Mouse (Mus musculus): ENCODE data around the gene Rps6ka4. TPM values are rescaled to one million over a fixed set of nuclear protein-coding genes. Genes with fewer than 3 reads are reported as not detected.

The Rps6ka4 gene
- polyA plus RNA-seq (2014; fragmentation: Nextera tagmentation; extraction: Ambion mirVana): 11.8 and 15.1 TPM in 2 replicates

- under 1% methylated on average over 43 of the region's 44 CpGs for WGBS
- peaks cover 12% of the 10 kb centered on the region for H3K4me1 ChIP-seq (ENCODE audit: control insufficient read depth, insufficient read depth, low read length)
- H3K9ac ChIP-seq (ENCODE audit: low read depth, low read length): peak within 1 kb of the TSS; percentile 56
- H3K27ac ChIP-seq (ENCODE audit: low read depth, low read length): 0 out of 2 replicates have a peak within 1 kb of the TSS, but pooled peaks have one; percentile 38
- H3K9me3 ChIP-seq (ENCODE audit: control insufficient read depth, low read length): no peaks in the 10 kb centered on the region
- H3K4me2 ChIP-seq (replicated peaks; ENCODE audit: low read depth, low read length): peak within 1 kb of the TSS; percentile 73
- peak within 1 kb of the TSS; percentile 48 for H3K4me3 ChIP-seq (ENCODE audit: low read length)
- 0 out of 2 replicates have a peak, but pooled peaks cover 4% of the 10 kb centered on the region for H3K27me3 ChIP-seq (ENCODE audit: control insufficient read depth, insufficient read depth, low read length)
- H3K36me3 ChIP-seq (ENCODE audit: control insufficient read depth, insufficient read depth, low read length): peaks cover 8% of the 10 kb centered on the region; the same call in 1 of the 2 replicates
- ATAC-seq (ENCODE audit: low FRiP score, low TSS enrichment): peak; percentile 85
Measured at GRCm38 (mm10) chr19:6840475-6841291, at the start of gene Rps6ka4. TSS of gene Rps6ka4 (minus strand) at chr19:6840636.

DNA sequence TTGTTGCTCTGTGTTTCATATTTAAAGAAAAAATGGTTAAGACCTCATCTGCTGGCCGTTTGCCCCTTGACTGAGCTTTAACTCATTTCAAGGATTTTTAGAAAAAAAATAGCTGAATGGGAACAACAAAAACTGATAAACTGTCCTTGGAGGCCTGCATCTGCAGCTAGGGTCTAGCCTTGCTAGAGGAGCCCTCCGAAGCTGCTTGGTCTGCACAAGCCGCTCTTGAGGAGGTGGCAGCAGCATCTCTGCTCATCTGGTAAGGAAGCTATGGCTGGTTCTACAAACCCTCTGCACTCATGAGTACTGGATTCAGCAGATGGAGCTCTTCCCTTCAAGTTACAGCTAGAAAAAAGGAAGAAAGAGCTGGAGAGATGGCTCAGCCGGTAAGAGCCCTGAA is 37.5 kb upstream of the Rps6ka4 start:
- ATAC-seq (ENCODE audit: low FRiP score, low TSS enrichment): no peak
- Histone ChIP-seq H3K4me3 (ENCODE audit: low read length) (no peak overlapping the region), H3K27ac (ENCODE audit: low read depth, low read length) (no peak overlapping the region), H3K9ac (ENCODE audit: low read depth, low read length) (no peak overlapping the region), H3K36me3 (ENCODE audit: control insufficient read depth, insufficient read depth, low read length) (no peaks in the 10 kb centered on the region), H3K9me3 (ENCODE audit: control insufficient read depth, low read length) (peaks cover 3% of the 10 kb centered on the region; the same call in 1 of the 2 replicates), H3K27me3 (ENCODE audit: control insufficient read depth, insufficient read depth, low read length) (no peaks in the 10 kb centered on the region), H3K4me2 (replicated peaks; ENCODE audit: low read depth, low read length) (no peak overlapping the region), H3K4me1 (ENCODE audit: control insufficient read depth, insufficient read depth, low read length) (no peaks in the 10 kb centered on the region)
- 90% methylated on average over 4 of the region's 4 CpGs for WGBS

- H3K27ac ChIP-seq (ENCODE audit: low read depth, low read length): no peak overlapping the region
- no peak overlapping the region for H3K9ac ChIP-seq (ENCODE audit: low read depth, low read length)
- H3K4me2 ChIP-seq (replicated peaks; ENCODE audit: low read depth, low read length): no peak overlapping the region
- H3K4me1 ChIP-seq (ENCODE audit: control insufficient read depth, insufficient read depth, low read length): 0 out of 2 replicates have a peak, but pooled peaks cover 3% of the 10 kb centered on the region
- H3K27me3 ChIP-seq (ENCODE audit: control insufficient read depth, insufficient read depth, low read length): no peaks in the 10 kb centered on the region
- peaks cover 3% of the 10 kb centered on the region; the same call in 1 of the 2 replicates for H3K9me3 ChIP-seq (ENCODE audit: control insufficient read depth, low read length)
- no peak for ATAC-seq (ENCODE audit: low FRiP score, low TSS enrichment)
- no peak overlapping the region for H3K4me3 ChIP-seq (ENCODE audit: low read length)
- no peaks in the 10 kb centered on the region for H3K36me3 ChIP-seq (ENCODE audit: control insufficient read depth, insufficient read depth, low read length)
Measured at GRCm38 (mm10) chr19:6876799-6877198, 36.4 kb upstream of the Rps6ka4 start.

GRCm38 (mm10) chr19:6875834-6876233 is 35.4 kb upstream of the Rps6ka4 start:
- Histone ChIP-seq H3K4me1 (ENCODE audit: control insufficient read depth, insufficient read depth, low read length) (0 out of 2 replicates have a peak, but pooled peaks cover 6% of the 10 kb centered on the region), H3K36me3 (ENCODE audit: control insufficient read depth, insufficient read depth, low read length) (no peaks in the 10 kb centered on the region), H3K27me3 (ENCODE audit: control insufficient read depth, insufficient read depth, low read length) (no peaks in the 10 kb centered on the region), H3K4me2 (replicated peaks; ENCODE audit: low read depth, low read length) (no peak overlapping the region), H3K27ac (ENCODE audit: low read depth, low read length) (no peak overlapping the region), H3K9ac (ENCODE audit: low read depth, low read length) (no peak overlapping the region), H3K4me3 (ENCODE audit: low read length) (no peak overlapping the region), H3K9me3 (ENCODE audit: control insufficient read depth, low read length) (peaks cover 3% of the 10 kb centered on the region; the same call in 1 of the 2 replicates)
- ATAC-seq (ENCODE audit: low FRiP score, low TSS enrichment): no peak
- 87% methylated on average over 6 of the region's 6 CpGs for WGBS

- H3K4me3 ChIP-seq (ENCODE audit: low read length): no peak overlapping the region
- H3K4me1 ChIP-seq (ENCODE audit: control insufficient read depth, insufficient read depth, low read length): 0 out of 2 replicates have a peak, but pooled peaks cover 9% of the 10 kb centered on the region
- WGBS: 74% methylated on average over 1 of the region's 1 CpGs
- H3K27me3 ChIP-seq (ENCODE audit: control insufficient read depth, insufficient read depth, low read length): no peaks in the 10 kb centered on the region
- ATAC-seq (ENCODE audit: low FRiP score, low TSS enrichment): no peak
- no peaks in the 10 kb centered on the region for H3K9me3 ChIP-seq (ENCODE audit: control insufficient read depth, low read length)
- H3K27ac ChIP-seq (ENCODE audit: low read depth, low read length): no peak overlapping the region
- H3K9ac ChIP-seq (ENCODE audit: low read depth, low read length): no peak overlapping the region
- H3K36me3 ChIP-seq (ENCODE audit: control insufficient read depth, insufficient read depth, low read length): no peaks in the 10 kb centered on the region
- H3K4me2 ChIP-seq (replicated peaks; ENCODE audit: low read depth, low read length): no peak overlapping the region
Measured at GRCm38 (mm10) chr19:6874257-6874656, 33.8 kb upstream of the Rps6ka4 start.

DNA sequence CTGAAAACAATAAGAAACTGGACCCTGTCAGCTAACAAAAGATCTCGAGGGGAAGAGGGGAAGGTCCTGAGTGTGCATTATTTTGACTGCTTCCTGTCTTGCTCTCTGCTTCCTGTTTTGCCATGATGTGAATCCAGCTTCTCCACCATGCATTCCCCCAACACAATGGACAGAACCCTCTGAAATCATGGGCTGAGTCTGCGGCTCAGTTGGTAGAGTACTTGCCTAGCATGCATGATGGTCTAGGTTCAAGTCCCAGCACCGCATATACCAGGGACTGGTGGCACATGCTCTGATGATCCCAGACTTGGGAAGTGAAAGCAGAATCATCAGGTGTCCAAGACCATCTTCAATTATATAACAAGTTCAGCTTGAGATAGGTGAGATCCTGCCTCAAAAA is 32.3 kb upstream of the Rps6ka4 start:
- 74% methylated on average over 3 of the region's 3 CpGs for WGBS
- no peaks in the 10 kb centered on the region for H3K36me3 ChIP-seq (ENCODE audit: control insufficient read depth, insufficient read depth, low read length)
- ATAC-seq (ENCODE audit: low FRiP score, low TSS enrichment): no peak
- H3K4me1 ChIP-seq (ENCODE audit: control insufficient read depth, insufficient read depth, low read length): 0 out of 2 replicates have a peak, but pooled peaks cover 9% of the 10 kb centered on the region
- no peak overlapping the region for H3K9ac ChIP-seq (ENCODE audit: low read depth, low read length)
- no peak overlapping the region for H3K4me2 ChIP-seq (replicated peaks; ENCODE audit: low read depth, low read length)
- H3K9me3 ChIP-seq (ENCODE audit: control insufficient read depth, low read length): no peaks in the 10 kb centered on the region
- H3K27ac ChIP-seq (ENCODE audit: low read depth, low read length): no peak overlapping the region
- no peaks in the 10 kb centered on the region for H3K27me3 ChIP-seq (ENCODE audit: control insufficient read depth, insufficient read depth, low read length)
- H3K4me3 ChIP-seq (ENCODE audit: low read length): no peak overlapping the region

GRCm38 (mm10) chr19:6871574-6872271 is 31.3 kb upstream of the Rps6ka4 start:
- no peak overlapping the region for H3K9ac ChIP-seq (ENCODE audit: low read depth, low read length)
- no peaks in the 10 kb centered on the region for H3K27me3 ChIP-seq (ENCODE audit: control insufficient read depth, insufficient read depth, low read length)
- ATAC-seq (ENCODE audit: low FRiP score, low TSS enrichment): peak; percentile 52; the same call in 1 of the 2 replicates
- H3K4me3 ChIP-seq (ENCODE audit: low read length): no peak overlapping the region
- no peak overlapping the region for H3K27ac ChIP-seq (ENCODE audit: low read depth, low read length)
- H3K36me3 ChIP-seq (ENCODE audit: control insufficient read depth, insufficient read depth, low read length): no peaks in the 10 kb centered on the region
- H3K4me2 ChIP-seq (replicated peaks; ENCODE audit: low read depth, low read length): no peak overlapping the region
- H3K9me3 ChIP-seq (ENCODE audit: control insufficient read depth, low read length): no peaks in the 10 kb centered on the region
- WGBS: 65% methylated on average over 5 of the region's 5 CpGs
- 0 out of 2 replicates have a peak, but pooled peaks cover 9% of the 10 kb centered on the region for H3K4me1 ChIP-seq (ENCODE audit: control insufficient read depth, insufficient read depth, low read length)

GRCm38 (mm10) chr19:6869355-6869754 is 28.9 kb upstream of the Rps6ka4 start:
- no peak for ATAC-seq (ENCODE audit: low FRiP score, low TSS enrichment)

More at GRCm38 (mm10) chr19:6869355-6869754, 28.9 kb upstream of the Rps6ka4 start:
- no peak overlapping the region for H3K27ac ChIP-seq (ENCODE audit: low read depth, low read length)
- no peaks in the 10 kb centered on the region for H3K36me3 ChIP-seq (ENCODE audit: control insufficient read depth, insufficient read depth, low read length)
- 0 out of 2 replicates have a peak, but pooled peaks cover 9% of the 10 kb centered on the region for H3K4me1 ChIP-seq (ENCODE audit: control insufficient read depth, insufficient read depth, low read length)
- no peaks in the 10 kb centered on the region for H3K9me3 ChIP-seq (ENCODE audit: control insufficient read depth, low read length)
- peak overlapping the region; percentile 20; the same call in 1 of the 2 replicates for H3K9ac ChIP-seq (ENCODE audit: low read depth, low read length)
- 1% methylated on average over 5 of the region's 5 CpGs for WGBS
- H3K4me2 ChIP-seq (replicated peaks; ENCODE audit: low read depth, low read length): peak overlapping the region; percentile 36
- H3K4me3 ChIP-seq (ENCODE audit: low read length): peak overlapping the region; percentile 14; the same call in 1 of the 2 replicates
- no peaks in the 10 kb centered on the region for H3K27me3 ChIP-seq (ENCODE audit: control insufficient read depth, insufficient read depth, low read length)
